ENCODE assay signal across 10 mouse cellular contexts in the genomic region with DNA sequence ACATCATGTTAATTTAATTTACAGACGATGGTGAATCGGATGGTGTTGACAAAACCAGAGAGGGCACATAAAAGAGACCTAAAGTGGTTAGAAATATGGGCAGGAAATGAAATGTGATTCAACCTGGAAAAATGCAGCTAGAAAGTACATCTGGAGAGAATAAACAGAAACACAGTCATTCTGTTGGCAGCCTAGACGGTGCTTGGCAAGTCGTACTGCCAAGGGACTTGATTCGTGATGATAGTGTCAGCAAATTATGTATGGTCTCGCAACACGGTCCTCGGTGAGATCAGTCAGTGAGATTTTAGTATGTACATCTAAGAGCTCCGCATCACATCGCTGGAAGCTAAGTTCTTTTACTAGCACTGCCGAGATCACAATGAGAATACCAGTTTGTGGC.
DNase-seq lines count a peak whose midpoint lies in the region; ATAC-seq lines count a peak whose summit lies in the region.
"Had no signal": no experiment of that assay in that cellular context is flagged by ENCODE, and none has a peak within 500 bp of the region (broad histone marks: within the 10 kb centered on the region; RNA-seq: fewer than 3 reads in every experiment).

No protein-coding gene starts in this region.

- H3K9me3 ChIP-seq in hindbrain, embryonic 11.5 days (ENCODE audit: control insufficient read depth, low read length) = no peaks in the 10 kb centered on the region
- no peaks in the 10 kb centered on the region for H3K9me3 ChIP-seq in hindbrain, embryonic 10.5 days
- H3K9me3 ChIP-seq in limb, embryonic 11.5 days (ENCODE audit: control insufficient read depth, low read length) = no peaks in the 10 kb centered on the region

- H3K9ac ChIP-seq in hindbrain, embryonic 11.5 days (ENCODE audit: low read depth, low read length) = no peak overlapping the region
- H3K9ac ChIP-seq in limb, embryonic 11.5 days (ENCODE audit: low read length) = no peak overlapping the region
- H3K9ac ChIP-seq: lung, embryonic 15.5 days had no signal

- H3K4me2 ChIP-seq in hindbrain, embryonic 11.5 days (replicated peaks; ENCODE audit: low read depth, low read length) = no peak overlapping the region
- H3K4me2 ChIP-seq in limb, embryonic 11.5 days (ENCODE audit: low read depth, severe bottlenecking) = no peak overlapping the region
- H3K4me2 ChIP-seq: lung, embryonic 15.5 days had no signal

- DNase-seq in hindbrain, embryonic 11.5 days (ENCODE audit: low spot score) = peak; percentile 1
- DNase-seq in hindbrain, embryonic 10.5 days (ENCODE audit: low spot score) = no peak
- peak; percentile 83 for DNase-seq in adipocyte (ENCODE audit: low spot score)
- DNase-seq in gastrocnemius, postnatal 10 days = peak; percentile 73
- DNase-seq in limb, embryonic 11.5 days (ENCODE audit: low spot score) = peak; percentile 32
- no peak for DNase-seq in layer of hippocampus, postnatal 14 days (ENCODE audit: low spot score in 2 of 2)
- DNase-seq: thymus, postnatal 25 days had no signal

- H3K27me3 ChIP-seq in hindbrain, embryonic 11.5 days (ENCODE audit: control insufficient read depth, insufficient read depth, low read length) = no peaks in the 10 kb centered on the region
- H3K27me3 ChIP-seq in hindbrain, embryonic 10.5 days (ENCODE audit: insufficient read depth, poor library complexity, severe bottlenecking) = no peaks in the 10 kb centered on the region
- H3K27me3 ChIP-seq in limb, embryonic 11.5 days (ENCODE audit: control insufficient read depth, insufficient read depth, low read length) = no peaks in the 10 kb centered on the region
- H3K27me3 ChIP-seq: lung, embryonic 15.5 days had no signal

- 75% methylated on average over 11 of the region's 11 CpGs for WGBS in hindbrain, embryonic 11.5 days
- 80% methylated on average over 11 of the region's 11 CpGs for WGBS in hindbrain, embryonic 10.5 days
- WGBS in limb, embryonic 11.5 days = 21% methylated on average over 11 of the region's 11 CpGs

- H3K27ac ChIP-seq in hindbrain, embryonic 11.5 days (ENCODE audit: low read depth, low read length) = no peak overlapping the region
- H3K27ac ChIP-seq in hindbrain, embryonic 10.5 days = no peak overlapping the region
- no peak overlapping the region for H3K27ac ChIP-seq in limb, embryonic 11.5 days (replicated peaks; ENCODE audit: low read depth, low read length)
- H3K27ac ChIP-seq: lung, embryonic 15.5 days had no signal

- no peaks in the 10 kb centered on the region for H3K36me3 ChIP-seq in hindbrain, embryonic 11.5 days (ENCODE audit: control insufficient read depth, insufficient read depth, low read length)
- H3K36me3 ChIP-seq in hindbrain, embryonic 10.5 days = no peaks in the 10 kb centered on the region
- H3K36me3 ChIP-seq in limb, embryonic 11.5 days (ENCODE audit: control insufficient read depth, insufficient read depth, low read length) = no peaks in the 10 kb centered on the region
- H3K36me3 ChIP-seq: lung, embryonic 15.5 days had no signal

- no peak for ATAC-seq in hindbrain, embryonic 11.5 days (ENCODE audit: low FRiP score)
- ATAC-seq in limb, embryonic 11.5 days (ENCODE audit: insufficient number of reproducible peaks, low FRiP score, low TSS enrichment, low read depth) = no peak
- no peak for ATAC-seq in megakaryocyte-erythroid progenitor cell, adult 5-6 weeks (replicated peaks; ENCODE audit: low FRiP score, low TSS enrichment, poor library complexity, severe bottlenecking)
- ATAC-seq in CD4-positive, CD25-positive, alpha-beta regulatory T cell, adult 4 months = no peak

- H3K4me3 ChIP-seq in hindbrain, embryonic 11.5 days (ENCODE audit: low read depth, low read length) = no peak overlapping the region
- no peak overlapping the region for H3K4me3 ChIP-seq in hindbrain, embryonic 10.5 days
- no peak overlapping the region for H3K4me3 ChIP-seq in limb, embryonic 11.5 days (ENCODE audit: low read depth, low read length)
- H3K4me3 ChIP-seq: lung, embryonic 15.5 days had no signal

- no peaks in the 10 kb centered on the region for H3K4me1 ChIP-seq in hindbrain, embryonic 11.5 days (replicated peaks; ENCODE audit: control insufficient read depth, insufficient read depth, low read length)
- H3K4me1 ChIP-seq in hindbrain, embryonic 10.5 days (replicated peaks) = no peaks in the 10 kb centered on the region
- H3K4me1 ChIP-seq in limb, embryonic 11.5 days (ENCODE audit: control insufficient read depth, insufficient read depth, low read length) = no peaks in the 10 kb centered on the region
- H3K4me1 ChIP-seq: lung, embryonic 15.5 days had no signal

Comparison
In these comparisons a context has a peak if more than half of its experiments do, and no peak if none do; other contexts are left out.
1. DNase-seq: peak in hindbrain, embryonic 11.5 days (single experiment), adipocyte (single experiment), gastrocnemius, postnatal 10 days (single experiment) and limb, embryonic 11.5 days (single experiment); none in hindbrain, embryonic 10.5 days (single experiment) and layer of hippocampus, postnatal 14 days (0 of 2).